ENCODE assay signal across 12 mouse cellular contexts in genomic region chr13:104605111-104605510, GRCm38 (mm10).
"Had no signal": no experiment of that assay in that cellular context is flagged by ENCODE, and none has a peak within 500 bp of the region (broad histone marks: within the 10 kb centered on the region; RNA-seq: fewer than 3 reads in every experiment).

No protein-coding gene starts in this region.

- DNase-seq: kidney, adult 11 months; kidney, adult 9 months; kidney, postnatal 14 days; kidney, postnatal 4 days; liver; retina, postnatal 1 day; right cerebral cortex, postnatal 25 days; spleen, adult 18-20 months; thymus, postnatal 25 days had no signal

- ATAC-seq: intestine, embryonic 15.5 days; liver, embryonic 12.5 days; midbrain, embryonic 15.5 days had no signal
